ENCODE assay signal across 12 mouse cellular contexts in genomic region chr12:21264970-21265369, GRCm38 (mm10). TPM values are rescaled to one million over a fixed set of nuclear protein-coding genes. Genes with fewer than 3 reads are reported as not detected.
DNase-seq lines count a peak whose midpoint lies in the region; ATAC-seq lines count a peak whose summit lies in the region.
"Had no signal": no experiment of that assay in that cellular context is flagged by ENCODE, and none has a peak within 500 bp of the region (broad histone marks: within the 10 kb centered on the region; RNA-seq: fewer than 3 reads in every experiment).

No protein-coding gene starts in this region.

- H3K4me3 ChIP-seq in heart, embryonic 10.5 days = no peak overlapping the region
- no peak overlapping the region for H3K4me3 ChIP-seq in kidney, embryonic 15.5 days (replicated peaks)
- H3K4me3 ChIP-seq in intestine, embryonic 16.5 days (ENCODE audit: low read length) = no peak overlapping the region
- no peak overlapping the region for H3K4me3 ChIP-seq in liver, embryonic 16.5 days (ENCODE audit: low read depth, low read length)
- H3K4me3 ChIP-seq in midbrain, embryonic 11.5 days (ENCODE audit: low read depth, low read length) = no peak overlapping the region

- H3K9me3 ChIP-seq in heart, embryonic 10.5 days = no peaks in the 10 kb centered on the region
- no peaks in the 10 kb centered on the region for H3K9me3 ChIP-seq in kidney, embryonic 15.5 days (replicated peaks)
- no peaks in the 10 kb centered on the region for H3K9me3 ChIP-seq in intestine, embryonic 16.5 days (ENCODE audit: control insufficient read depth, low read length)
- no peaks in the 10 kb centered on the region for H3K9me3 ChIP-seq in liver, embryonic 16.5 days (replicated peaks; ENCODE audit: control insufficient read depth, low read length)
- no peaks in the 10 kb centered on the region for H3K9me3 ChIP-seq in midbrain, embryonic 11.5 days (ENCODE audit: control insufficient read depth, low read length)

- no peak for ATAC-seq in kidney, embryonic 15.5 days (replicated peaks; ENCODE audit: low FRiP score)
- no peak for ATAC-seq in intestine, embryonic 16.5 days
- peak; percentile 60; the same call in 1 of the 2 replicates for ATAC-seq in liver, embryonic 16.5 days (ENCODE audit: low read depth)
- no peak for ATAC-seq in midbrain, embryonic 11.5 days (ENCODE audit: low FRiP score)
- ATAC-seq: hindbrain, postnatal 0 days had no signal

- H3K4me1 ChIP-seq in heart, embryonic 10.5 days = peaks cover 6% of the 10 kb centered on the region; the same call in 1 of the 2 replicates
- H3K4me1 ChIP-seq in kidney, embryonic 15.5 days = 0 out of 2 replicates have a peak, but pooled peaks cover 2% of the 10 kb centered on the region
- H3K4me1 ChIP-seq in intestine, embryonic 16.5 days (ENCODE audit: control insufficient read depth, insufficient read depth, low read length) = peaks cover 7% of the 10 kb centered on the region; the same call in 1 of the 2 replicates
- H3K4me1 ChIP-seq in liver, embryonic 16.5 days (ENCODE audit: control insufficient read depth, low read depth, low read length) = peaks cover 16% of the 10 kb centered on the region
- H3K4me1 ChIP-seq in midbrain, embryonic 11.5 days (ENCODE audit: control insufficient read depth, insufficient read depth, low read length) = no peaks in the 10 kb centered on the region

- 89% methylated on average over 3 of the region's 3 CpGs for WGBS in heart, embryonic 10.5 days
- WGBS in kidney, embryonic 15.5 days = 70% methylated on average over 3 of the region's 3 CpGs
- 62% methylated on average over 3 of the region's 3 CpGs for WGBS in intestine, embryonic 16.5 days
- 58% methylated on average over 3 of the region's 3 CpGs for WGBS in liver, embryonic 16.5 days (ENCODE audit: insufficient replicate concordance)
- 90% methylated on average over 3 of the region's 3 CpGs for WGBS in midbrain, embryonic 11.5 days

- no peak overlapping the region for H3K9ac ChIP-seq in kidney, embryonic 15.5 days
- no peak overlapping the region for H3K9ac ChIP-seq in intestine, embryonic 16.5 days (ENCODE audit: low read depth, low read length)
- H3K9ac ChIP-seq in liver, embryonic 16.5 days (ENCODE audit: low read depth, low read length) = no peak overlapping the region
- no peak overlapping the region for H3K9ac ChIP-seq in midbrain, embryonic 11.5 days (ENCODE audit: low read length)

- H3K36me3 ChIP-seq in heart, embryonic 10.5 days = peaks cover 70% of the 10 kb centered on the region
- peaks cover 91% of the 10 kb centered on the region for H3K36me3 ChIP-seq in kidney, embryonic 15.5 days
- peaks cover 2% of the 10 kb centered on the region for H3K36me3 ChIP-seq in intestine, embryonic 16.5 days (ENCODE audit: control insufficient read depth, insufficient read depth, low read length)
- no peaks in the 10 kb centered on the region; the same call in 1 of the 2 replicates for H3K36me3 ChIP-seq in liver, embryonic 16.5 days (ENCODE audit: control insufficient read depth, insufficient read depth)
- H3K36me3 ChIP-seq in midbrain, embryonic 11.5 days (ENCODE audit: control insufficient read depth, insufficient read depth, low read length) = peaks cover 16% of the 10 kb centered on the region

- H3K27ac ChIP-seq in heart, embryonic 10.5 days = peak overlapping the region; percentile 59; the same call in 1 of the 2 replicates
- H3K27ac ChIP-seq in kidney, embryonic 15.5 days = peak overlapping the region; percentile 74
- H3K27ac ChIP-seq in intestine, embryonic 16.5 days (ENCODE audit: low read length) = 0 out of 2 replicates have a peak overlapping the region, but pooled peaks have one; percentile 10
- H3K27ac ChIP-seq in liver, embryonic 16.5 days (ENCODE audit: low read length) = no peak overlapping the region
- H3K27ac ChIP-seq in midbrain, embryonic 11.5 days (ENCODE audit: low read depth, low read length) = no peak overlapping the region
- H3K27ac ChIP-seq: hindbrain, postnatal 0 days had no signal

- H3K27me3 ChIP-seq in heart, embryonic 10.5 days (ENCODE audit: insufficient read depth, poor library complexity, severe bottlenecking) = no peaks in the 10 kb centered on the region
- no peaks in the 10 kb centered on the region for H3K27me3 ChIP-seq in kidney, embryonic 15.5 days
- H3K27me3 ChIP-seq in intestine, embryonic 16.5 days (replicated peaks; ENCODE audit: control insufficient read depth, insufficient read depth, low read length) = no peaks in the 10 kb centered on the region
- no peaks in the 10 kb centered on the region for H3K27me3 ChIP-seq in liver, embryonic 16.5 days (ENCODE audit: control insufficient read depth, insufficient read depth, low read depth, low read length)
- H3K27me3 ChIP-seq in midbrain, embryonic 11.5 days (ENCODE audit: control insufficient read depth, insufficient read depth, low read length) = no peaks in the 10 kb centered on the region

- DNase-seq in heart, embryonic 10.5 days (ENCODE audit: low spot score) = no peak
- DNase-seq in heart, adult 18-20 months = no peak
- no peak for DNase-seq in kidney, adult 11 months
- DNase-seq in embryo, embryonic 10 days (ENCODE audit: low spot score) = no peak
- no peak for DNase-seq in midbrain, embryonic 11.5 days (ENCODE audit: low spot score, missing footprints)
- DNase-seq: B cell, adult 2 months; cerebellum, adult 9-11 months; retina, postnatal 1 day had no signal

- no peak overlapping the region for H3K4me2 ChIP-seq in kidney, embryonic 15.5 days
- no peak overlapping the region for H3K4me2 ChIP-seq in intestine, embryonic 16.5 days (ENCODE audit: low read depth, low read length)
- H3K4me2 ChIP-seq in liver, embryonic 16.5 days (ENCODE audit: low read depth, low read length) = no peak overlapping the region
- H3K4me2 ChIP-seq in midbrain, embryonic 11.5 days = no peak overlapping the region

RNA-seq across cellular contexts. Expression of gene Cpsf3, which starts 20.2 kb away (rescaled TPM):
- 91.9 and 106 TPM in 2 replicates for polyA plus RNA-seq in heart, embryonic 10.5 days (2016; fragmentation: Nextera tagmentation; extraction: Ambion mirVana)
- 10 to 100 TPM; 34.6 to 38.5 TPM for total RNA-seq in heart, adult 18-20 months (2021)
- polyA plus RNA-seq in kidney, embryonic 15.5 days (2015; fragmentation: Nextera tagmentation; extraction: Ambion mirVana) = 112 and 115 TPM in 2 replicates
- 94.2 and 105 TPM in 2 replicates for polyA plus RNA-seq in intestine, embryonic 16.5 days (2015; fragmentation: Nextera tagmentation; extraction: Ambion mirVana)
- polyA plus RNA-seq in liver, embryonic 16.5 days (2015; fragmentation: Nextera tagmentation; extraction: Ambion mirVana) = 39.6 and 40.9 TPM in 2 replicates
- 138 and 145 TPM in 2 replicates for polyA plus RNA-seq in midbrain, embryonic 11.5 days (2014; fragmentation: Nextera tagmentation; extraction: Ambion mirVana)

RNA-seq across cellular contexts. Expression of gene Itgb1bp1, which starts 21.1 kb away (rescaled TPM):
- polyA plus RNA-seq in heart, embryonic 10.5 days (2016; fragmentation: Nextera tagmentation; extraction: Ambion mirVana) = 39.5 and 40.8 TPM in 2 replicates
- total RNA-seq in heart, adult 18-20 months (2021) = 10 to 100 TPM; 43.3 to 44.6 TPM
- 45.8 and 46.0 TPM in 2 replicates for polyA plus RNA-seq in kidney, embryonic 15.5 days (2015; fragmentation: Nextera tagmentation; extraction: Ambion mirVana)
- 40.1 and 42.5 TPM in 2 replicates for polyA plus RNA-seq in intestine, embryonic 16.5 days (2015; fragmentation: Nextera tagmentation; extraction: Ambion mirVana)
- polyA plus RNA-seq in liver, embryonic 16.5 days (2015; fragmentation: Nextera tagmentation; extraction: Ambion mirVana) = 19.3 and 20.3 TPM in 2 replicates
- 42.6 and 42.9 TPM in 2 replicates for polyA plus RNA-seq in midbrain, embryonic 11.5 days (2014; fragmentation: Nextera tagmentation; extraction: Ambion mirVana)

RNA-seq across cellular contexts. Expression of gene Iah1, which starts 51.2 kb away (rescaled TPM):
- 38.9 and 40.8 TPM in 2 replicates for polyA plus RNA-seq in heart, embryonic 10.5 days (2016; fragmentation: Nextera tagmentation; extraction: Ambion mirVana)
- 10 to 100 TPM; 12.0 to 16.0 TPM for total RNA-seq in heart, adult 18-20 months (2021)
- polyA plus RNA-seq in kidney, embryonic 15.5 days (2015; fragmentation: Nextera tagmentation; extraction: Ambion mirVana) = 67.7 and 78.7 TPM in 2 replicates
- polyA plus RNA-seq in intestine, embryonic 16.5 days (2015; fragmentation: Nextera tagmentation; extraction: Ambion mirVana) = 82.5 and 92.3 TPM in 2 replicates
- 52.9 and 55.8 TPM in 2 replicates for polyA plus RNA-seq in liver, embryonic 16.5 days (2015; fragmentation: Nextera tagmentation; extraction: Ambion mirVana)
- polyA plus RNA-seq in midbrain, embryonic 11.5 days (2014; fragmentation: Nextera tagmentation; extraction: Ambion mirVana) = 49.5 and 50.8 TPM in 2 replicates

Comparison
In these comparisons a context has a peak if more than half of its experiments do, and no peak if none do; other contexts are left out.
1. H3K27ac ChIP-seq: peak in heart, embryonic 10.5 days (single experiment), kidney, embryonic 15.5 days (single experiment) and intestine, embryonic 16.5 days (single experiment); none in liver, embryonic 16.5 days (single experiment) and midbrain, embryonic 11.5 days (single experiment).